Mouse (Mus musculus) left cerebral cortex, postnatal 25 days (tissue): ENCODE results near the gene Cnksr3. TPM values are rescaled to one million over a fixed set of nuclear protein-coding genes. Genes with fewer than 3 reads are reported as not detected.

Experiments used
- DNase-seq, 2 experiments: peaks; one replicate each; pipeline ENCODE4 v3.0.0; 2022; ENCODE audit warnings: low spot score in 2 of 2, mixed read lengths in 1 of 2
- intact Hi-C: fragments of 180-260 bp; cut with DNase I; formaldehyde crosslinking; loops from one replicate; pipeline ENCODE4 v1.15.1; 2025
- total RNA-seq, 2 experiments: library from RNA; stranded (reverse); gene quantifications; 2 replicates each; pipeline ENCODE4 v1.2.3; 2021

Cnksr3 gene
- total RNA-seq, 2 experiments from 2014 or later = 5.3 to 7.3 TPM

- DNase-seq = no peak
- intact Hi-C loops = no loop called here
These were observed 13.8 kb downstream of the Cnksr3 start for GRCm38 (mm10) chr10:7198201-7198600.

- no peak for DNase-seq
- intact Hi-C loops = no loop called here
These were observed 14.3 kb downstream of the Cnksr3 start for GRCm38 (mm10) chr10:7197733-7198132.

GRCm38 (mm10) chr10:7196668-7197400 is 15.2 kb downstream of the Cnksr3 start:
- intact Hi-C loops = no loop called here

GRCm38 (mm10) chr10:7195927-7196326 is 16.1 kb downstream of the Cnksr3 start:
- no peak for DNase-seq
- intact Hi-C loops = no loop called here

More at GRCm38 (mm10) chr10:7196668-7197400, 15.2 kb downstream of the Cnksr3 start:
- peak in 1 of 2 experiments; percentile 8 for DNase-seq

DNA sequence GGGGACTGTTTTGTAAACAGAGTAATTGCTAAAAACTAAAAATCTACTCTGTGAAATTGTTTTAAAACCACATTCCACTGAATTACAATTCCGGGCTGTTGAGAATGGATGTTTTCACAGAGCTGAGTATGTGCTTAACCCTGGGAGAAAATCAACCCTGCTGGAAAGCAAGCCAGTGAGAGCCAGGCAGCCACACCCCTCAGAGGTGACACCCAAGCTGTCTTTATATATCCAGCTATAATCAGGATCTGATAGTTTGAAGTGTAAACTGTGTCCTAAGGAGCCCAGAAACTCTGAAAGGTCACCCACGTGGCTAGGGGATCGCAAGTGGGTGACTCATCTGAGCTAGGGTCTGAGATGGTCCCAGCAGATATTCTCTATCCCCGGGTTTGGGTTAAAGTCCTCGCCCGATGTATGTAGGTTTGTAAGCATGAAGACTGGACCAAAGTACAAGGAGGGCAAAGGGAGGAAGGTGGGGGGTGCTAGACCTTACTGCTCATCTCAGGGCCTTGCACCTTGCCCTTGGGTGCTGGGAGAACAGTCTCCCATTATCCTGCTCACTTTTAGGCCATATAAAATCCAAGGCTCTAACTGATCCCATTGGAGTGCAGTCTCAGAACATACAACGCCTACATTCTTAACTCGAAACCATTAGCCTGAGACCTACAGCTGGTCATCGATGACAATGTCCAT is 20.2 kb downstream of the Cnksr3 start:
- intact Hi-C loops = no loop called here
- DNase-seq = no peak

DNA sequence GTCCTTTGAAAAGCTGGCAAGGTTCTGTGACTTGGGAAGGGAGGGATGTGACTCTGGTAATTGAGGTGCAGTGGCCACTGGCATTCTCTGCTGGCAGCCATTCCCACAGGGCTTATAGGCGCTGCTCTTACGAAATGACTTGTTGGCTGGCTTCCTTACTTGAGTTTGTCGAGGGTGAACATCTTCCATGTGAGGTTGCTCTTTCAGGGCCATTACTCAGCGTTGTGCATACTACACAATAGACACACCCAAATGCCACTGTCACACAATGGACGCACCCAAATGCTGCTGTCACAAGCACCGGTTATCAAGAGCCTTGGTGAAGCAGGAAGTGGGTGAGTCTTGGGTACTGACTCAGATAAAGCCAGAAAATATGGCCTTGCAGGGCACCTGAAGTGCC is 22.8 kb downstream of the Cnksr3 start:
- no peak for DNase-seq
- intact Hi-C loops = no loop called here

DNA sequence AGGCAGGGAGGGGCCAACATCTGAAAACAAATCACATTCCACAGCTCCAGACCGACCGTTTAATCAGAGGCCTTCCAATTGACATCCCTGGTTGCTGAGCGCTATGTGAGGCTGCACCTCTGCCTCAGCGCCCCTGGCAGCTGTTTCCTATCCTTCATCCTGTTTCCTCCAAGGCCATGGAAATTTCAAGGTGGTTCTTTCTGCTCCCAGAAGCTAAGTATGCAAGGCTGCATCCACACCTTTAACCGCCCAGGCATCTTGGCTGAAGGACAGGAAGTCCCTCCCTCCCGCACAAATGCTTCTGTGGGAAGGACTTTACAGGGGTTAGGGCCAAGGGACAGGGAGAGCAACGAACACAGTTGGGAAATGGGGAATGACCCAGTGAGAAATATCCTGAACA is 24.2 kb downstream of the Cnksr3 start:
- no peak for DNase-seq
- intact Hi-C loops = no loop called here

DNA sequence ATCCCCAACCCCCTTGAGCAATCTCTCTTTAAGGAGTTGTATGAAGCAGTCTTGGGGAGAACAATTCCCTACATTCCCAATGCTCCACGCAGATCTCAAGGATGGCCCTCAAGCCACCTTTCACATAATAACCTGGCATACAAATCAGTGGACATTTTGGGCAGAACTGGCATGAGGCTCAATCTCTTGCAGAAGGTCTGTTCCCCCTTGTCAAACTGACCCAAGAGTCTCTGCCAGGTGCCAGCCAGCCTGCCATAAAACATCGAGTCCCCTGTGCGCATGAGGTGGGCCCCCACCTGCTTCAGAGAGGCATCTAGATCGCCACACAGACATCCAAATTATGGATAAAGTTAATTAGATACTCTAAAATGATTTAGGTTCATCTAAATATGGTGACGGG is 25.0 kb downstream of the Cnksr3 start:
- DNase-seq = no peak
- intact Hi-C loops = no loop called here

DNA sequence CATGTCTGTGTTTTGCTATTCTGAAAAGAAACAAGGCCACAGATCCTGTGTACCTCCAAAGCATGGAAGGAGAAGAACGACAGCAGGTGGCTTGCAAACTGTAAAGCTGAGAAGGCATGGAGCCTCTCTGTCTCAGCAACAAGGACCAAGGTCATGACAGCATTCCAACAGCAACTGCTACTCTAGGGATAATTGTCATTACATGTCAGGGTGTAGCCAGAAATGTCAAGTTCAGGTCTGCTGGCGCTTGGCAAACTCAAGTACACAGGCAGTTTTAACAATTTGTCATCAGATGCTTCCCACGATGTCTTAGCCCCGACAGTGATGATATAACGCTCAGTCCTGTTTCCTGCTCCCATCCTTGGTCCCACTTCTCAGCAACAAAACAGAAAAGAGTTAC is 26.0 kb downstream of the Cnksr3 start:
- DNase-seq = no peak
- intact Hi-C loops = no loop called here

DNA sequence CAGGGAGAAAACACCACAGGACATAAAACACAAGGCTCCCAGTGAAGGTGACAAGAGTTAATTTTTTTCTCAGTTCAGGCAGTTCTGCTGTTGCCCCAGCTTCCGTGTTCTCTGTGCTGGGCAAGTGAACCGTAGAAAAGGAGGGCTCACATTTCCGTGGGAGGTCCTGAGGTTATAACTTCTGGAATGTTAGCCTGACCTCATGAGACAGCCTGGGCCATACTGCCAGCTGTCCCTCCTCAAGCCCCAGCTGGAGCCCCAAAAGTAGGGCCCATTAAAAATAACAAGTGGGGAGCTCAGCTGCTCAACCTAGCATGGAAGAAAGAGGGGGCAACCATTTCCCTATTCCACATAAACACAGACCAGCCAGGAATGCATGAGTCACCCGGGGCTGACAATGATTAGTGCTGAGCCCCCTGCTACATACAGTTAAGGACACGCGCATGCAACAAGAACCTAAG is 28.8 kb downstream of the Cnksr3 start:
- intact Hi-C loops = no loop called here
- DNase-seq = no peak

- no peak for DNase-seq
- intact Hi-C loops = no loop called here
These were observed 29.4 kb downstream of the Cnksr3 start for GRCm38 (mm10) chr10:7182555-7183170.

DNA sequence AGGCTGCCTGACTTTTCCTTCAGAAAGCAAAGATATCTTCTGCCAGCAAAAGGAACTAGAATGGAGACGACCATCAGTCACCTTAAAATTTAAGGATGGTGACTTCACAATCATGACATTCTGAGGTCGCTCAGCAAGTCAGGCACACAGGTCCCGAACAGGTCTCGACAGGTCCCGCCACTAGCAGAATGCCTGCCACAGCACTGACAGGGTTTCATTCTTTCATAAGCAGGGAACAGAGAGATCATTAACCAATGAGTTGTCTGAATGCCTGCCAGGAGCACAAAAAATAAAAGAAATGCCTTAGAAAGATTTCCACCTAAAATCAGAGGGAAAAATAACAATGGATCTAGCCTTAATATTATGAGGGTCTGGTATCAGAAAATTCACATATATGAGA is 31.7 kb downstream of the Cnksr3 start:
- DNase-seq = no peak
- intact Hi-C loops = no loop called here

DNA sequence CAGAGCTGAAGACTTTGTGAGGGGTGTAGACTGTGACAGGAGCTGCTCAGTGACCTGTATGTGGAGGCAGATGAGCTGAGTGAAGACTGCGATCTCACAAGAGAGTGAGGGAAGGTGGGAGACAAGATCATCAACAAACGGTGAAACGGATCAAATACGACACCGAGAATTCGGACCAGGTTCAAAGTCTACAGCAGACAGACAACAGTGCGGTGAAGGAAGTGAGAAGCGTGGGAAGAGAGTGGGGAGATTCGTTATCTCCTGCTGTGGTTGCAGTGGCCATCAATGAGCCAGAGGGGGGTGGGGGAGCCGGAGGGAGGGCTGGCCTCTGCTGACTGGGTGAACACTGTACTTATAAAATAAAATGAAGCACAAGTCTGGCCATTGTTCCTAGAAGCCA is 33.5 kb downstream of the Cnksr3 start:
- DNase-seq = no peak
- intact Hi-C loops = no loop called here

- DNase-seq = no peak
- intact Hi-C loops = no loop called here
These were observed 35.7 kb downstream of the Cnksr3 start for GRCm38 (mm10) chr10:7176205-7176910.

DNA sequence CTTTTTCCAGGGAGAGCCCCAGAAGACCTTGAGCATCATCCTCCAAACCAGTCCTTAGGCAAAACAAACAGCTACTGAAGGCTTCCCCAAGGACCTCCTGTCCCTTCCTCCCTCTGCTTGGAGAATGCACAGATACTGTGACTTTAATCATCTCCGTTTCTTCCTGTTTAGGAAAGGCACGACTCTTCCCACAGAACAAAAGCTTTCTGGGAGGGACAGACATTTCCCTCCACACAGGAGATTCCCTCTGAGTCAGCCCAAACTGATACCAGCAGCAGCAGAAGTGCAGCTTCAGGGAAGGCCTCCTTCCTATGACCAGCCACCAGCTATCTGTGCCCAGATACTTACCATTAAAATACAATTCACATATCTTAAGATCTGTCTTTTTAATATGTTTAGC is 37.6 kb downstream of the Cnksr3 start:
- peak in 1 of 2 experiments; percentile 5 for DNase-seq
- intact Hi-C loops = no loop called here

- intact Hi-C loops = no loop called here
- DNase-seq = no peak
These were observed 38.9 kb downstream of the Cnksr3 start for GRCm38 (mm10) chr10:7173098-7173497.

DNA sequence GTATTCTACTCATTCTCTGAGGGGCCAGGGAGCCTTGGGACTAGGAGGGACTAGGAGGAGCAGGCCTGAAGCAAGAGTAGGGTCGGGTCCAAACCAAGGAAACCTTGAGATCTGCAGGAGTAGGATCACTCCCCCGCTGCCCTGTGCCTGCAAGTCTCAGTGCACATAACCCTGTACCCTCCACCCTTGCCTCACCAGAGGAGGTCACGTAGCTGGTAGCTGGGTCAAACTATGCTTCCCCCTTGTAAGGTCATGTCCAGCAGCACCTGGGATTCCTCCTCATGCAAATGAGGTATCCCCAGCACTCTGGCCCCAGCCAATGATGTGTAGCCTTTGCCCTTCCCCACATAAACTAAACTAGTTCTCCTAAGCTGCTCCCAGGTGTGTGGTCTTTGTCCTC is 41.6 kb downstream of the Cnksr3 start:
- intact Hi-C loops = no loop called here
- no peak for DNase-seq

DNA sequence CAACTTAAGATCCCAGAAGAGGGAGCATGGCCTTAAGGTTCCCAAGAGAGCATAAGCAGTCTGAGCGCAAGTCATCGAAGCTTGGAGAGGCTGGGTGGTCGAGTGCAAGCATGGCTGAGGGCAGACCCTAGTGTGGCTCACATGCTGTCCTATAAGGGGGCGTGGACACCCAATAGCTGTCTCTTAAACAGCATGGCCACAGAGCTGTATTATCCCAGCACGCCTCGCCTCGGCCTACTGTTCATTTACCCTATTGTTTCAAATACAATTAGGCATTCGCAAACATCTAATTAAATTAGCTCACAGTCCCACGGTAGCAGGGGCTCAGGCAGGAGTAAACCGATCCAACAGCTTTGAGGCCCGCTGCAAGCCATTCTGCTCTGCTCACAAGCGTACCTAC is 49.0 kb downstream of the Cnksr3 start:
- intact Hi-C loops = no loop called here
- DNase-seq = no peak

GRCm38 (mm10) chr10:7159061-7159511 is 53.0 kb downstream of the Cnksr3 start:
- intact Hi-C loops = no loop called here
- no peak for DNase-seq
